Mouse (Mus musculus): ENCODE measurements around the gene Tcirg1.

- TF ChIP-seq POLR2A (IDR thresholded peaks at IDR 0.05; ENCODE audit: borderline replicate concordance, low read depth, low read length), result no peak
- TF ChIP-seq CTCF (IDR thresholded peaks at IDR 0.05; ENCODE audit: low read depth, low read length), result no peak
These were observed 48.1 kb upstream of the Tcirg1 start for GRCm38 (mm10) chr19:3955033-3955432.
